Mouse (Mus musculus) lung, postnatal 25 days (tissue): ENCODE results near the gene Ankrd54.

Experiments
- DNase-seq: peaks from one replicate; pipeline ENCODE4 v3.0.0; 2022; ENCODE audit warnings: low spot score

The Ankrd54 gene

DNA sequence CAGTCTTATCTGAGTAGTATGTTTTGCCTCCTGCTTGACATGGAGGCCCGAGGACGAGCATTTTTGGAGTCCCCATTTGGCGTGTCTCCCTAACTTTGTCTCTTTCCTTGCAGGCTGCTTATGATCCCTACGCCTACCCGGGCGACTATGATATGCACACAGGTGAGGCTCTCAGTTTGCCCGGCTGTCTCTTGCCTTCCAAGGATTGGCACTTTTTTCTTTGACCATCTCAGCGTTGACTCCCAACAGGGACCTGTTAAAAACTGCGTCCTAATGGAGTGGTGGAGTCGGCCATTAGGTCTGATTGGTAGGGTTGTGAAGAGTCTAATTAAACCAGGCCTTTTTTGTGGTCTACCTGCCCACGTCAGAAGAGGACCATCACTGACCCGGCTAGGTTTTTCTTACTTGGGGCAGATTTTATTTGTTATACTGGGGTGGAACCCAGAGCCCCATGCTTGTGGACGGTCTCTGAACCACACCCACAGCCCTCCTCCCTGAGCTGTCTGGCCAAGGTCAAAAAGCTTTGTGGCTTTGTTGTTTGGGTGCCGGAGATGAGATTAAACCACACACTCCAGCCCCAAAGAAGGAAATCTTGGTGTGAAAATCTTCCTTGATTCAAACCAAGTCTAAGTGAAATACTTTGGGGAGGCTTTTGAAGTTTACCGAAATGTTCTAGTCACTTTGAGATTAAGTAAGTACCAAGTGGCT is 13.1 kb upstream of the Ankrd54 start:
- no peak for DNase-seq

DNA sequence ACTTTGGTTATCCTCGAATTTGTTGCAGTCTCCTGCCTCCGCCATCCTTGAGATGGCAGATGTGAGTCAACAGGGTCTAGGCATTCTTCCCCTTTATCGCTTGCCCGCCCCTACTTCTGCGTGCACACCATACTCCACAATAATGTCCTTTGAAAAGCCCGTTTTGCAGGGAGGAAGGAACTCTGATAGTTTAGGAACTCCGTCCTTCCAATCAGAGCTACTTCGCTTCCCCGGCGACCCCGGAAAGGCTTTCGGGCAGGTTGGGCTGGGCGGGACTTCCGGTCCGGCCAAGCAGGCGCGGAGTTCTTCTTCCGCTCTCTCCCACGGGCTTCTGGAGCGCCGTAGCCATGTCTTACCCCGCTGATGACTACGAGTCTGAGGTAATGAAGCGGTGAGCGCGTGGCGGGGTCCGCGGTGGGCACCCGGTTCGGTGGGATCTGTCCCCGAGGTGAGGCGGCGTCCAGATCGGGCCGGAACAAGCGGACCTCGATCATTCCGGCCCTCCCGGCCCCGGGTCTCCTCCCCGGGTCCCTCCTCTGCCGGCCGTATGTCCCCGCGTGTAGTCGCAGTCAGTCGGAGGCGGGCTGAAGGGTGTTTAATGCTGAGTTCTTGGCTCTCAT is 12.3 kb upstream of the Ankrd54 start, which contains the start of gene Eif3l:
TSS of gene Eif3l (plus strand) at position 267 of the 620 bp plus-strand sequence.
- peak; percentile 91 for DNase-seq

DNA sequence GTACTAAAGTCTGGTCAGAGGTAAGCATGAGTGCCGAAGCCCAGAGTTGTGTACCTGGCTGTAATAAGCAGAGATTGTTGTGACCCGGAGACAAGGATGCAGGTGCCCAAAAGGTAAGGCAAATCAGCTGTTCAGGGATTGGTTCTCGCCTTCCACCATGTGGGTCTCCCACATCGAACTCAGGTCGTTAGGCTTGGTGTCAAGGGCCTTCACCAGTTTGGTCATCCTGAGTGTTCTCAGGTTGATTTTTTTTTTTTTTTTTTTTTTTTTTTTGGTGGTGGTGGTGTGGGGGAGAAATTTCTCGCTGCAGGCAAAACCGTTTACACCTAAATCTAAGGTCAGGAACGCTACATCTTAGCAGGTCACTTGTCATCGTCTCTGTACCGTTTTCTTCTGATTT is 11.8 kb upstream of the Ankrd54 start:
- DNase-seq: no peak

DNA sequence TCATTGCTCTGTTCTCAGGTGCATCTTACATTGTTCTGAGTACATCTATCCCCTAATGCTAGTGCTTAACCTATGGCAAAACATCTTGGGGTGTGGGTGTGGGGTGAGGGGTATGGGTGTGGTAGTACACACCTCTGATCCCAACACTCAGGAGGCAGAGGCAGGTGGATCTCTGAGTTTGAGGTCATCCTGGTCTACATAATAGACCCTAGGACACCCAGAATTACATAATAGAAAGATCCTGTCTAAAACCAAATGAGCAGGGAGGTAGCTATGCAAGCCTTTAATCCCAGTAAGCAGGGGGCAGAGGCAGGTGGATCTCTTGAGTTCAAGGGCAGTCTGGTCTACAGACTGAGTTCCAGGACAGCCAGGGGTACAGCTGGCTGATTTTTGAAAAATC is 11.1 kb upstream of the Ankrd54 start:
- DNase-seq: no peak

DNA sequence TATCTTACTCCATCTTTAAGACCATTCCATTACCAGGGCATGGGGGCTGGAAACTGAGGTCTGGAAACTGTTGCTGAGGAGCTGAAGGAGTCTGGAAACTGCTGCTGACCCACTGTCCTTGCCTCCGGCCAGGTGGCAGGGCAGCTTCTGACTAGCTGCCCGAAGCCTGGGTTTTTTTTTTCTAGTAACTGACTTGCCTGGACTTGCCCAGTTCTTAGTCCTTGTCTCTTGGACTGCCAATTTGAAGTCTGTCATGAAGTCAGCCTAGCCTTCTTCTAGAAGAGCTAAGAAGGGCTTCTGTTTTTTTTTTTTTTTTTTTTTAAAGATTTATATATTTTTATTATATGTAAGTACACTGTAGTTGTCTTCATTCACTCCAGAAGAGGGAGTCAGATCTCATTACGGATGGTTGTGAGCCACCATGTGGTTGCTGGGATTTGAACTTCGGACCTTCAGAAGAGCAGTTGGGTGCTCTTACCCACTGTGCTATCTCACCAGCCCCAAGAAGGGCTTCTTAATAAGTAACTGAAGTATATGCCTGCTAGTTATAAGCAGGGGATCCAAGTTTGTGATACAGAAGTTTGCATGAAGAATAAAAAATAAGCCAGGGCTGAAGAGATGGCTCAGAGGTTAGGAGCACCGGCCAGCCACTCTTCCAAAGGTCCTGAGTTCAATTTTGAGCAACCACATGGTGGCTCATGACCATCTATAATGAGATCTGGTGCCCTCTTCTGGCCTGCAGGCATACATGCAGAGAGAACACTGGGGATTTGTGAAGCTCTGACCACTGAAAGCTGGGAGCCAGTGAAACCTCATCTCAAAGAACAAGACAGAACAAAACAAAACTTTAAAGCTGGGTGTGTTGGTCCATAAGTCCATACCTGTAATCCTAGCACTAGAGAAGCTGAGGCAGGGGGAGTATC is 8.7 kb upstream of the Ankrd54 start:
- DNase-seq: peak; percentile 59

DNA sequence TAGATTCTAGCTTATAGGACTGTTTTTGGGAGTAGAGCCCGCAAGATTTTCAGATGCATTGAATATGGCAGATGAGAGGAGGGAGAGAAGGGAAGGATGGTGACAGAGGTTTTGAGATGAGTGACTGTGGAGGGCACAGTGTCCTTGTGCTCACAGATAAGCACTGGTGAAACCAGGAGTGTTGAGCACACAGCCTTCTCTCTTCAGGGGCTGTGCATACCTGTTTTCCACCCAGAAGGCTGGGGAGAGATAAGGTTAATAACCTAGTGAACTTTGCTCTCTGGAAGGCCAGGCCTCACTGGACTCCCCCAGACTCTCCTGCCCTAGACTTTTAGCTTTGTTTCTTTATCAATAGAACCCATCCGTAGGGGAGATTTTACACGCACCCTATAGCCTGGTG is 5.7 kb upstream of the Ankrd54 start:
- no peak for DNase-seq

DNA sequence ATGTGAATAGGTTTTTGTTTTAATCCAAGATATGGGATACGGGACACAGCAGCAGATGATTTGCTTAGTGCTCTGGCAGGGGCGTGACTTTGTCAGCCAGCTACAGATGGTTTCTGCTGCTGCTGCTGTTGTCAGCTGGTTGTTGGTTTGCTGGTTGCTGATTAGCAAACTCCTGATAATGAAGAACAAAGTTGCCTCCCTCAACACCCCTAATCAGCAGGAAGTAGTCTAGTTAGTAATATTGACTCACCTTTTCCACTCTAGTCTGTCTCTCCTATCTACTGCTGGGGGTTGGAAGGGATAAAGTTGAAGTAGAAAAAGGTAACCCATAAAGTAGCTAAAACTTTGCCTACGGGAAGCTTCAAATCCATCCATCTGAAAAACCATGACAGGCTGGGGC is 4.9 kb upstream of the Ankrd54 start:
- no peak for DNase-seq

DNA sequence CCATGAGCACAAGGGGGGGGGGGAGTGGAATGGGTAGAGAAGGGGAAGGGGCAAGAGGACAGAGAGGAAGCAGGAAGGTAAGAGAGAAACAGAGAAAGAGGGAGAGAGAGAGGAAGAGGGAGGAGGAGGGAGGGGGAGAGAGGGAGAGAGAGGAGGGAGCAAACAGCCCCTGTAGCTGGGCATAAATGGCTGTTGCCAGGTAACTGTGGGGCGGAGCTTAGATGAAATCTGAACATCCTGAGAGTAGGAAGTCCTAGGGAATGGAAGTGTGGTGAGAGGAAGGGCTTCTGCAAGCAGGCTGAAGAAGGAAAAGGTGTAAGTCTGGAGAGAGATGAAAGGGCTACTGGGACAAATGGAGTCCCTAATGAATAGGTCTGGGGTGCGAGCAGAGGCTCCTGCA is 3.6 kb upstream of the Ankrd54 start:
- DNase-seq: no peak

DNA sequence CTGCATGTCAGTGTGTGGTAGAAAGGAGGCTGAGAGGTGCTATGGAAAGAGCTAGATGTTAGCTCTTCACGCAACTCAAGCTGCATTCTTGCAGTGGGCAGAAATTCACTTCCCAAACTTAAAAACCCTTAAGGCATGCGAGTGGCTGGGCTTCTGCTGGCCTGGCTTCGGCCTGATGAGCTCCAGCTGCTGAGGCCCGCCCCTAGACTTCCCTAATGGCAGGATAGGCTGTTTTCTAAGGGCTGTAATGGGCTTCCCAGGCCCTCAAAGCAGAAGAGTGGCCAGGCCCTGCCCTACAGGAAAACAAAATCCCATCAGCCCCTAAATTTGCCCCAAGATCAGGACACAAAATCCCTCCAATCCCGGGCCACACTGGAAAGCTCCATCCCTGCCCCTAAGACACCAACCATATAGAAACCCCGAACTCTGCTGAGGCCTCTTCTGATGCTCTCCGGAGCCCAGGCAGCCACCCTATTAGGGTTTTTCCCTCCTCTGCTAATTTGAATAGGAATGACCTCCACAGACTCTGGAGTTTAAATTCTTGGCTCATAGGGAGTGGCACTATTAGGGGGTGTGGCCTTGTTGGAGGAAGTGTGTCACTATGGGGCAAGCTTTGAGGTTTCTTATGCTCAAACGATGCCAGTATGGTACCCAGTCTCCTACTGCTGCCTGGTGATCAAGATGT is 2.5 kb upstream of the Ankrd54 start:
- DNase-seq: no peak

DNA sequence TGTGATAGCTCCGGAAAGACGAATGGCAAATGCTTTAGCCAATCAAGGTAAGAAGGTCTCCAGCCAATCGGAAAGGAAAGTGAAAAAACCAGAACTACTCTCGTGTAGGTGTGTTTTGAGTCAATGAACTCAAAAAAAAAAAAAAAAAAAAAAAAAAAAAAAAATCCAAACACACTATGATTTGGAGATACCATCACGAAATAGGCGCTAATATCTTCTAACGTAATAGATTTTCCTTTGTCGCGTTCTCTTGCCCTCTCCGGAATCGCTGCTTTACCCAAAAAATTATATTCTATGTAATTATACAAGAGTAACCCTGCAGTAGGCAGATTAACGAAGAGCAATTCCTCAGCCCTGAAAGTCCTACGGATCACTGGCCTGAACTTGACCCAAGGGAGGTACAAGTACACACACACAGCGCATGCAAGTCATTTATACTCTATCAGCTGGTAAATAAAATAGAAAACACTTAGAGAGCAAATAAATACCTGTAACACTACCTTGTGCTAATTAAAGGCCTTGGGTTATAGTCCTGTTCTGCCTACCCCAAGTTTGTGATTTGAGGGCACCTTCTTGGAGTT is 557 bp upstream of the Ankrd54 start:
- no peak for DNase-seq

DNA sequence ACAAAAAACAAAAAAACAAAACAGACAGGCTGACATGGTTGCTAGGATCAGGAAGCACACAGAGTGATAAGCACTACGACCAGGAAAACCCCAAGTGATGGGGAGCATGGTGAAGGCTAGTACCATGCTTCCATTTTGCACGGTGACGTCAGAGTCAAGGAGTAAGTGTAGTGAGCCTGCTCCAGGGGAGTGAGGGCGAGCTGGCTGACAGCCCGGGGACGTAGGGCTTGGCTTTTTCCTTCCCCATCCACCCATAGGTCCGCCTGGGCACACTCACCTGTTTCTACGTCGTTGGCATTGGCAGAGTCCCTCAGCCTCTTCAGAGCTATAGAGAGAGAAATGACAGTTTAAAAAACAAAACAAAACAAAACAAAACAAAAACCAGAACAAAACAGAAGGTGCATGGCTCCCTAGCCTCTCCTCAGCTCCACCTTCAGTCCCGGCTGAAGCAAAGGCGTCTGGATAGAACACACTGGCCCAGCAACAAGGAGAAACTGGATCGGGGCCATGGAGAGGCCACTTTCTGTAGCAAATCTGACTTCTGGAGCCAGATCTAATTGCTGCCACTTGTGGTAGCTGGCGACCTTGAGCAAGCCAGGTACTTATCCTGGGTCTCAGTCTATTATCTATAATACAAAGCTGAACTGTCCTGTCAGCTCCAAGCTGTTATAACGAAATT is 1.7 kb downstream of the Ankrd54 start:
- peak; percentile 24 for DNase-seq

DNA sequence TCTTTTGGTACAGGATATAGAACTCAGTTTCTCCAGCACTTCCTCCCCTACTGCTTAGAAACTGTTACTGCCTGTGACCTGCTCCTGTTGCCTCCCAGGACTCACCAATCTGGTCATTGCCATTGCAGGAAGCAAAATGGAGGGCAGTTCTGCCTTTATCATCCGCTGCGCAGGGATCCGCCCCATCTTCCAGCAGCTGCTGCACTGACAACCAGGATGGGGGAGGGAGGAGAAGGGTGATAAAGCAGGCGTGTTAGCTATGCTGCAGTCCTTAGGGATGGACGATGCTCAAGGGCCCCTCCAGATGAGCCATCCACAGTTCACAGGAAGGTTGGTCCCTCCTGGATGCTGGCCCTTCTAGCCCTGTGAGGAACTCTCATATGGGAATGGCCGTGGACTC is 4.8 kb downstream of the Ankrd54 start:
- no peak for DNase-seq

DNA sequence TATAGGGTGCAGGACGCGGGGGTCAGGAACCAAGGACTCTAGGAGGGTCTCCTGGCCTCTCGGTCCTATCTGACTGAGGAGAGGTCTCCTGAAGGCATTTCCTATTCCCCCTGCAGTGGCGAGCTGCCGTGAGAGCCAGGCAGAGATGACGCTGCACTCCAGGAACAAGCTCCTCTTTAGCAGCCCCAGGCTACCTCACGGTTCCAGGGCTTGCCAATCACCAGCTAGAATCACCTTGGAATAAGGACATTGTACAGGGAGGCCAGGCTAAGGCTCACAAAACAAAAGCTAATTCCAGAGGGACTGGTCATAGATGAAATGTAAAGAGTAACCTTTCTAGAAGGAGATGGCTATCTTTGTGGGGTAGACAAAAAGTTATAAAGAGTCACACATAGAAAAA is 6.1 kb downstream of the Ankrd54 start:
- no peak for DNase-seq

DNA sequence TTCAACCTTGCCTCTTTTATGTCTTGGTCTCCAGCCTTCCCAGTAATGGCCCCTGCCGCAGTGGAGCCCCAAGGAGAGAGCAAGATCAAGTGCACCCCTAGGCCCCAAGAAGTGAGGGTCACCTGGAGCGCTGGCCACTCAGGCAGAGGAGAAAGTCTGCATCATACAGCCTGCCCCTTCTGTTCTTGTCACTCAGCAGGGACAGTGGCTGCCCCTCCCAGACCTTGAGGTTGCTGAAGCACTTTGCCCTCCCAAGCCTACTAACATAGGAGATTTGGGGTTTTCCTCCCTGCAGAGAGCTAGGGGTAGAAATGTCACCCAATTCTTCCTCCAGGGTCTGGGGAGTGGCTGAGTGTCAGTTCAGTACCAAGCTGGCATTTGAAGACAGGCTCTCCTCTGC is 10.3 kb downstream of the Ankrd54 start:
- DNase-seq: no peak

DNA sequence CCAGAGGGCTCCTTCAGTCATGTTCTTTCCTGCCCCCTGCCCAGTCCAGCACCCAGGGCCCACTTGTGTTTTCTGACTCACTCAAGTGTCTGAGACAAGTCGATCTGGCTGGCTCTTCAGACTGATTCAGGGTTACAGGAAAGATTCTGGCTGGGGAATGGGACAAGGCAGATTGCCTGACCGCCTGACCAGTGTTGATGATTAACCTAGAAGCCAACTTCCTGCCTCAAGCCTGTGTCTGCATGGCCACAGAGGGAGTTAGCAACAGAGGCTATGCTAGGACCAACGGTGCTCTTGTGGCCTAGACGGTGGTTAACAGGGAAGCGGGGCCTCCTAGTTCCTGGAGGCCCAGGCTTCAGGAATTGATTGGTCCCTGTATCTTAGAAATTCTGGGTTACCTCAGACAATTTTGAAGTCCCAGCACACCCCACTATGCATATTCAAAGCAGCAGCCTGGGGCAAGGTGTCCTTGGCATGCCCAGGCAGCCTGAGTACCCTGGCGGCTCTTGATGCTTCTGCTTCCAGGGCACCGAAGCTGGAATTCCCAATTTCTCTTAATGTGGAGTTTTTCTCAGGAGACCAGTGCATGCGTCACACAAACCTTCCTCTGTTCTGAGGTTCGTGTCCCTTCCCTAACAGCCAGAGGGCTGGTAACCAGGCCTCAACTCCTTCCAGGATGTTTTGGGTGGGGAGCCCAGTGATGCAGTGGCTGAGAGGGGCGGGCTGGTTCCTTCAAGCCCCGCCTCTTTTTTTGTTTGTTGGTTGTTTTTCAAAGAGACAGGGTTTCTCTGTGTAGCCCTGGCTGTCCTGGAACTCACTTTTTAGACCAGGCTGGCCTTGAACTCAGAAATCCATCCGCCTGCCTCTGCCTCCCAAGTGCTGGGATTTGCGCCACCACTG is 11.0 kb downstream of the Ankrd54 start:
- DNase-seq: peak; percentile 55

DNA sequence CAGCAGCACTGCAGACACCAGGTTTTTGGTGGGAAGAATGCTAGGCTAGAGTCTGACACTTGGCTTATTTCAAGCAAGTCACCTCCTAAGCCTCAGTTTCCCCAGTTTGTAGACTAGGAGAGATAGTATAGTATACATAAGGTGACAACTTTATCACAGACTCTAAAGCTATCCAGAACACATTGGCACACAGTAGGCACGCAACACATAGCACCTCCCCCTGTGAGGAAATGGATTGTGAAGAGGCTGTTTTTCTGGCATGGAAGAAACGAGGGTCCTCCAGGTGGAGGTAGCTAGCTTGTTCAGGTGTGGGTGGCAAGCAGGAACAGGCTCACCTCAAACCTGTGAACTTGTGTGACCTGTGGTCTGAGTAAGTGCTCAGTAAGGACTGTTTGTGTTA is 11.7 kb downstream of the Ankrd54 start:
- no peak for DNase-seq

DNA sequence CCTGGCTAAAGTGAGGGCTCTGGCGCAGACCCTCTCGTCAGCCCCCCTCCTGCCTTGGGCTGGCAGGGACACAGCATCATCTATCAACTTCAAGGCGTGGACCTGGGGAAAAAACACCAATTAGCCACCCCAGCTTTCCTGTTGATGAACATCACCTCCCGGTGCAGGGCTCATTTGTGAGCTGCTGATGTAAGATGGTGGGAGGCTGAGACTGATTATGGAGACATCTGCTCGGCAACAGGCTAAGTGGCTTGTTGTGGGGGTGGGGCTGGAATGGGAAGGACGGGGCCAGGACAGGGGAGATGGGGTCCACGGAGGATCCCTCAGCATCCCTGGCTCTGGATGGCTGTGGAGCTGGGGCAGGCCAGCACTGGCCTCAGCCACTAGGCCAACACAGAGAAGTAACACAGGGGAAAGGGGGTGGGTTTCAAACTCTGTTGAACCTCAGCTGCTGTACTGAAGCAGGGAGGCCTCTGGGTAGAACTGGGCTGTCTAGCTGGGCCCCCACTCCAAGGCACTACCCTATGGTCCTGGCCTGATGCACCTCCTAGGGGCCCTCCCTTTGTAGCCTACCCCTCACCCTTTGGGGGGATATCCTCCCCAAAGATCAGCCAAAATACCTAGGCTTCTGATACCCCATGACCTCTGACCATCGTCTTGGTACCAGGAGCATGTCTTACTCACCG is 12.4 kb downstream of the Ankrd54 start:
- no peak for DNase-seq

DNA sequence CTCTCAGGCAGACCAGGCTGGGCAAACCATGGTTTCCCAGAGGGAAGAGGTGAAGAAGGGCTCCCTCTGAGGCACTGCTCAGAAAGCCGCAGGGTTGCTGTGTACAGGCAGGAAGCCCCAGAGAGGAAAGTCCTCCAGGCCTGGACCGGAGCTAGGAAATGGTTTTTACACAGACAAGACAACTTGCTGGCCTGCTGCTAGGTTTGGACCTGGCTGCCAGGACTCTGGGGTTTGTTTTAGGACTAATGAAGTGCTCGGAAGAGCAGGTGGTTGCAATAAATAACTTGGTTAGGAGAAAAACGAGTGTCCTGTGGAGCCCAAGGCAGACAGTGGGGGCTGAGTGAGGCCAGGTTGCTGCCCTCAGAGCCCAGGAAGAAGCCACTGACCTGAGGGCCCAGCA is 14.5 kb downstream of the Ankrd54 start:
- no peak for DNase-seq

DNA sequence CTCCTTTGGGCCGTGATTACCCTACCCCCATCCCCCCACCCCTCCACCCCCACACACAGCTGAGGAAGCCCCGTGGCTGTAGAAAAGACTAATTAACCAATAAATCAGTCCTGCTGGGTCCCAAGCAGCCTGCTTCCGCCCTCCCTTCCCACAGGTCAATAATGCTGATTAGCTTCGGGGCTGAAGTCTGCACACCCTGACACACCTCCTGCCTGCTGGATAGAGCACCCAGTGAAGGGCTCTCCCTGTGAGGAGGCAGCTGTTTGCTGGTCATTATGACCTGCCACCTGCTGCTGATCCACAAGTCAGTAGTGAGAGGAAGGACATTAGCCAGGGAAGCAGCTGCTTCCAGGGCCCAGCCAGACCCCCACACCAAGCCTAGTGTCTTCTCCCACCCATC is 17.9 kb downstream of the Ankrd54 start:
- no peak for DNase-seq
